Mouse (Mus musculus) erythroblast, embryonic 14.5 days (primary cell): ENCODE results near the gene Azgp1.
"Not testable (repeated sequence)": the region's sequence is repeated elsewhere in the genome, so short reads cannot be mapped to it uniquely, and the experiment has no call there.

Experiments used
- GATA1 ChIP-seq: IDR thresholded peaks from 2 replicates; pipeline ENCODE4 v1.6.1; 2012; ENCODE audit warnings: low read length, inconsistent platforms, mixed read lengths
- TAL1 ChIP-seq: IDR thresholded peaks from 3 replicates; pipeline ENCODE4 v1.6.1; 2012; ENCODE audit warnings: low read length, inconsistent platforms, mixed read lengths

DNA sequence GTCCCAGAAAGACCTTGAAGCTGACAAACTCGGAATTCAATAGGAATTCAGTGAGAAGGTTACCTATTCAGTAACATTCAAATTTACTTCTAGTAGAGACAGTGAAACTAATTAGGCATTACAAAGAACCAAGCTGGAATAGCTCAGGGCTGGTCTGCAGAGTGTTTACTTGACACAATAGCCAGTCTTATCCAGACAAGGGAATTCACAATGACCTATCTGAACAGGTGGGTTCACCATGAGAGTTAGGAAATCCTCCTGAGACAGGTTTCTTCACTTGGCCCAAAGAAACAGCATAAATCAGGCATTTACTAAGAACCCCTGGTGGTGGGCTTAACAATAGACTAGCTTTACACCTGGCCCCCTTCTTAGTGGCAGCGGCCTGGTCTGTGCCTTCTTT lies 47.4 kb upstream of the Azgp1 start:
- TF ChIP-seq GATA1, TAL1: not testable (repeated sequence)
